Mouse (Mus musculus) lung, postnatal 0 days (tissue): ENCODE data around the gene Hdac9. TPM values are rescaled to one million over a fixed set of nuclear protein-coding genes. Genes with fewer than 3 reads are reported as not detected.

Source experiments
- ATAC-seq: fragments of 200-750 bp; cut with Nextera tagmentation; 2 replicates; pipeline ENCODE4 v1.8.0; 2017; ENCODE audit warnings: moderate library complexity
- DNase-seq: peaks from one replicate; pipeline ENCODE4 v3.0.0-alpha.2; 2016; ENCODE audit warnings: low spot score
- H3K27ac ChIP-seq: fragments of 300-500 bp; sonication (generic); 2 replicates; pipeline ENCODE4 v1.5.1; 2014; ENCODE audit warnings: antibody characterized with exemption, mild to moderate bottlenecking, low read length, mixed read lengths
- H3K27me3 ChIP-seq: fragments of 300-500 bp; sonication (generic); replicated peaks from 2 replicates; pipeline ENCODE4 v1.6.1; 2014; ENCODE audit warnings: low read length, mixed read lengths; ENCODE audit not compliant: insufficient read depth
- H3K36me3 ChIP-seq: fragments of 300-500 bp; sonication (generic); 2 replicates; pipeline ENCODE4 v1.6.1; 2014; ENCODE audit warnings: low read length, mixed read lengths; ENCODE audit not compliant: insufficient read depth
- H3K4me1 ChIP-seq: fragments of 300-500 bp; sonication (generic); 2 replicates; pipeline ENCODE4 v1.6.1; 2014; ENCODE audit warnings: antibody characterized with exemption, low read depth, low read length, mixed read lengths; ENCODE audit not compliant: insufficient read depth
- H3K4me2 ChIP-seq: fragments of 300-500 bp; sonication (generic); replicated peaks from 2 replicates; pipeline ENCODE4 v1.6.1; 2014; ENCODE audit warnings: low read depth, mild to moderate bottlenecking, low read length, moderate library complexity, mixed read lengths
- H3K4me3 ChIP-seq: fragments of 300-500 bp; sonication (generic); 2 replicates; pipeline ENCODE4 v1.5.1; 2014; ENCODE audit warnings: low read depth, low read length
- H3K9ac ChIP-seq: fragments of 300-500 bp; sonication (generic); replicated peaks from 2 replicates; pipeline ENCODE4 v1.6.1; 2014; ENCODE audit warnings: low read depth, mild to moderate bottlenecking
- H3K9me3 ChIP-seq: fragments of 300-500 bp; sonication (generic); 2 replicates; pipeline ENCODE4 v1.6.1; 2016; ENCODE audit warnings: low read length, mixed read lengths
- CTCF ChIP-seq: IDR thresholded peaks from 2 replicates; pipeline ENCODE4 v1.5.1; 2016; ENCODE audit warnings: antibody characterized with exemption, mild to moderate bottlenecking
- EP300 ChIP-seq: IDR thresholded peaks from 2 replicates; pipeline ENCODE4 v1.6.1; 2016; ENCODE audit warnings: antibody characterized with exemption, mild to moderate bottlenecking, control low read depth
- WGBS: fragments of 180-500 bp; shearing (Covaris S2); extraction: QIAGEN DNeasy Blood & Tissue Kit; methylation state at CpG from one replicate; pipeline ENCODE4 v1.1.7; 2014; 5-methylcytosine and 5-hydroxymethylcytosine counted together
- polyA plus RNA-seq: library from polyadenylated mRNA; unstranded; fragments of >200 nt; fragmentation: Nextera tagmentation; extraction: Ambion mirVana; gene quantifications from 2 replicates; pipeline ENCODE4 v1.2.1, GENCODE M21; 2015

The Hdac9 gene
- 5.1 and 6.0 TPM in 2 replicates for polyA plus RNA-seq

DNA sequence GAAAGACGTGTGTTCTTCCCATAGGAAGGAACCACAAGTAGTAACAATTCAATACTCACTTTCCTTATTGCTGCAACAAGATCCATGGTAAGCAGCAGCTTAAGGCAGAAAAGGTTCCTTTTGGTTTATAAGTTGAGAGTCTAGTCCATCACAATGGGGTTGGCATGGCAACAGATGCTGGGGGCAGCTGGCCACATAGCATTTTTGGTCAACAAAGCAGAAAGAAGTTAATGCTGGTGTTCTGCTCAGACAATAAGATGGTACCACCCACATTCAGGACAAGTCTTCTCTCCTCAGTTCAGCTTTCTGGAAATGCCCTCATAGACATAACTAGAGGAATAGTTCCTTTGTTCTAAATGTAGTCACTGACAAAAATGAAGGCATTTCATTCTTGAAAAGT is at the start of gene Hdac9:
TSS of gene Hdac9 (minus strand) at position 101 of the 400 bp plus-strand sequence.
- Histone ChIP-seq H3K9ac (no peak within 1 kb of the TSS), H3K27me3 (no peaks in the 10 kb centered on the region), H3K4me3 (no peak within 1 kb of the TSS), H3K4me2 (no peak within 1 kb of the TSS), H3K27ac (no peak within 1 kb of the TSS), H3K4me1 (no peaks in the 10 kb centered on the region), H3K36me3 (no peaks in the 10 kb centered on the region), H3K9me3 (no peaks in the 10 kb centered on the region)
- 25% methylated on average over 1 of the region's 1 CpGs for WGBS
- no peak for ATAC-seq
- DNase-seq, result no peak
- TF ChIP-seq CTCF (no peak), EP300 (no peak)

DNA sequence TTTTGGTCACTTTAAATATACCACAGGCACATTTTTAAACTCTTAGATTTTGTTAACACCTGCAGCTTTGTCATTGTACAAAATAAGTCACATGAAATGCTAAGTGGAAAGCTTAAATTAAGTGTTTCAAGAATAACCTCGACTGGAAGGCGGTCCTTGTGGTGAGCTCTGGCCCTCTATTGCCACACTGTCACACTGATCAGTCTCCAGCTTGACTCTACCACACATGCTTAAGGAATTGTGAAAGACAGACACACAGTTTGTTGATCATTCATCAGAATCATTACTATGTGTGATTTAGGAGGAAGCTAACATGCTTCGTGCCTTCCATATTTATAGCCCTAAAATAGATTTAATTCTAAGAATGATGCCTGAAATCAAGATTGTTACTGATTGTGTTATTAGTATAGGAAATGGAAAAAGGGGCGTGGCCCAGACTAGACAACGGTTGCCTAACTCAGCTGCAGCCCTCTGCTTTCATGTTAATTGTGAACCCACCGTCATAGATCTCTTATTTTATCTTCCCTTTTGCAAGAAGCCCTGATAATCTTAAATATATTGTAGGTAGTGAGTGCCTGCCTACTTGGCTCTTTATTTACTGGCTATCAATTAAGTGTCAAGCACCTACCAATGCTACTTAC is 32.3 kb upstream of the Hdac9 start:
- H3K9ac ChIP-seq, result no peak overlapping the region
- H3K36me3 ChIP-seq, result no peaks in the 10 kb centered on the region
- DNase-seq, result peak; percentile 46
- WGBS, result 55% methylated on average over 6 of the region's 6 CpGs
- no peak overlapping the region for H3K4me3 ChIP-seq
- TF ChIP-seq EP300 (no peak), CTCF (no peak)
- no peaks in the 10 kb centered on the region for H3K9me3 ChIP-seq
- no peaks in the 10 kb centered on the region for H3K4me1 ChIP-seq
- no peak overlapping the region for H3K27ac ChIP-seq
- H3K27me3 ChIP-seq, result no peaks in the 10 kb centered on the region
- H3K4me2 ChIP-seq, result no peak overlapping the region
- ATAC-seq, result peak; percentile 46

DNA sequence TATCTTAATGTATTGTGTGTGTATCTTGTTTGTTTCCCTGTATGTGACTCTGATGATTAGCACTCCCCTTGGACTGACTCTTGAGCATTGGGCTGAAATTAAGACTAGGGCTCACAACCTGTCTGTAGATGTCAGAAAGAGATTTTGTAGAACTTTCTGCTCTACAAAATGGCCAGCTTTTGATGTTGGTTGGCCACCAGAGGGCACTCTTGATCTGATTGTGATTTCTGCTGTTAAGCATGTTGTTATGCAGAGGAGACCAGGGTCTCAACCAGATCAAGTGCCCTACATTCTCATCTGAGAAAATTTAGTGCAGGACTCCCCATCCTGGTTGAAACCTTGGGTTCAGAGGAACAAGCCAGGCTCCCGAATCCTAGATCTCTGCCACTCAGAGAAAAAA is 21.0 kb upstream of the Hdac9 start:
- DNase-seq (no peak), ATAC-seq (no peak)
- no peak overlapping the region for H3K4me3 ChIP-seq
- 94% methylated on average over 1 of the region's 1 CpGs for WGBS
- TF ChIP-seq EP300 (no peak), CTCF (peak; percentile 26; the same call in 1 of the 2 replicates)
- H3K9ac ChIP-seq, result no peak overlapping the region
- no peaks in the 10 kb centered on the region for H3K36me3 ChIP-seq
- no peaks in the 10 kb centered on the region for H3K4me1 ChIP-seq
- H3K4me2 ChIP-seq, result no peak overlapping the region
- H3K9me3 ChIP-seq, result no peaks in the 10 kb centered on the region
- H3K27ac ChIP-seq, result no peak overlapping the region
- no peaks in the 10 kb centered on the region for H3K27me3 ChIP-seq

DNA sequence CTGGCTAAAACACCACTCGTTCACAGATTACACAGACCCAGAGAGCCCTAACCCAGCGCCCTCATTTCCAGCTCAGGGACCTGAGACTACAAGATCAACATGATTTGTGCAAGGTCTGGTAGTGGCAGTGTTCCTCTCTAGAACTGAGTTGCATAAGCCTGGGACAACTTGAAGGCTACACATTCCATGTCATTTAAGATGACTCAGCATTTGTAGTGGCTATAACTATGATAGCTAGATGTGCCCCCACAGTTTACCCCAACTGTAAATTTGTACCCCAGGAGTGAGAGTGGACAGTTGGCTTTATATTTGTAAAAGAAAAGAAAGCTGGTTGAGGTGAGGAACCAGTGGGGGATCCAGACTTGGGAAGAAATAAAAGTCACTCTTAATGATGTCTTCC is 8.9 kb downstream of the Hdac9 start:
- Histone ChIP-seq H3K27me3 (peaks cover 4% of the 10 kb centered on the region; the same call in 1 of the 2 replicates), H3K27ac (no peak overlapping the region), H3K4me1 (no peaks in the 10 kb centered on the region), H3K36me3 (no peaks in the 10 kb centered on the region), H3K4me2 (no peak overlapping the region), H3K4me3 (no peak overlapping the region), H3K9me3 (no peaks in the 10 kb centered on the region), H3K9ac (no peak overlapping the region)
- ATAC-seq (no peak), DNase-seq (peak; percentile 8)
- 50% methylated on average over 2 of the region's 2 CpGs for WGBS
- TF ChIP-seq EP300 (no peak), CTCF (no peak)

DNA sequence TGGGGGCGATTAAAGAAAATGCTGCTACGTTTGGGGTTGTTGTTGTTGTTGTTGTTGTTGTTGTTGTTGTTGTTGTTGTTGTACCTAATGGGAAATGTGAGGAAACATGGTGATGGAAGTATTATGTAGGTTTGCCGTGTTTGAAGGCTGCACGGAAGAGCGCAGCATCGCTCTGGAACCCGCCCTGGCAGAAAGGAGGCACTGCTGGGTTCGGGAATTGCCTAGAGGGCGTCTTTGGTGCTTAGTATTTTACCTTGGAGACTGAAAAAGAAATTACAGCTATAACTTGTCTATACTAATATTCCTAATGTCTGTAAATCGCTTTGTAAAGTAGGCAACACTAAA is 9.4 kb downstream of the Hdac9 start:
- peak overlapping the region; percentile 59 for H3K4me3 ChIP-seq
- H3K4me1 ChIP-seq, result no peaks in the 10 kb centered on the region
- H3K36me3 ChIP-seq, result no peaks in the 10 kb centered on the region
- peak overlapping the region; percentile 88 for H3K4me2 ChIP-seq
- TF ChIP-seq CTCF (peak; percentile 48), EP300 (no peak)
- DNase-seq (no peak), ATAC-seq (peak; percentile 51)
- 3% methylated on average over 10 of the region's 10 CpGs for WGBS
- no peaks in the 10 kb centered on the region for H3K9me3 ChIP-seq
- H3K27ac ChIP-seq, result no peak overlapping the region
- no peak overlapping the region for H3K9ac ChIP-seq
- H3K27me3 ChIP-seq, result peaks cover 4% of the 10 kb centered on the region; the same call in 1 of the 2 replicates

DNA sequence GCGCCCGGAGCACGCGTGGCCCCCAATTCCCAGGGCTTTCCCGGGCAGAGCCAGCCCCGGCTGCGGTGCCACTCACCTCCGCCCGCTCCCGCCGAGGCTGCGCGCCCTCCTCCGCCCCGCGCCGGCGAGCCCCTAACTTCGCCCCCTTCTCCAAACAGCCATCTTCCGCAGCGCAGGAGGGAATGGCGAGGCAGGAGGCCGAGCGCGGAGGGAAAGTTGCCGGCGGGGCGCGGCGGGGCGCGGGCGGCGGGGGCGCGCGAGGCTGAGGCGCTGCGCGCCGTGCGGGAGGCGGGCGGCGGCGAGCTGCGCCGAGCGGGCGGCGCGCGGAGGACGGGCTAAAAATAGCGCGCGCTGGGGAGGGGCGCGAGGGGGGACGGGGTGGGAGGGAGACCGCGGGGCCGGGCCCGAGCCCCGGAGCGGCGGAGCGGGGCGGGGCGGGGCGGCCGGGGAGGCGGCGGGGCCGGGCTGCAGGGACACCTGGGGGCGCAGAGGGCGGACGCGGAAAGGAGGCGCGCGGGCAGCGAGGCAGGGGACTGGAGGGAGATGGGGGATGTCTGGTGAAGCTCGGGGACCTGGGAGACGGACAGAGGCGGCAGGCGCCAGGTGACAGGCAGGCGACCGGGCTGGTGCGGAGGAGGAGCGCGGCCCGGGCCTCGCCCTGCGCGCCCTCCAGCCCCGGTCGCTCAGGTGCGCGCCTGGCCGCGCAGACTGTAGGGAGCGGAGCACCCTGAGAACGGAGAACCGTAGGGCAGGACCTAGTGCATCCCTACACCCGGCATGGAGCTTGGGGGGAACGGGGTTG is 10.0 kb downstream of the Hdac9 start:
- ATAC-seq (peak; percentile 91), DNase-seq (peak; percentile 44)
- H3K27ac ChIP-seq, result no peak overlapping the region
- no peak for TF ChIP-seq EP300
- TF ChIP-seq CTCF, result no peak
- peak overlapping the region; percentile 59 for H3K4me3 ChIP-seq
- H3K4me2 ChIP-seq, result peak overlapping the region; percentile 88
- peaks cover 4% of the 10 kb centered on the region; the same call in 1 of the 2 replicates for H3K27me3 ChIP-seq
- no peaks in the 10 kb centered on the region for H3K4me1 ChIP-seq
- H3K36me3 ChIP-seq, result no peaks in the 10 kb centered on the region
- H3K9me3 ChIP-seq, result no peaks in the 10 kb centered on the region
- H3K9ac ChIP-seq, result no peak overlapping the region
- WGBS, result 1% methylated on average over 54 of the region's 107 CpGs
